Mouse (Mus musculus) midbrain, embryonic 13.5 days (tissue): ENCODE results near the gene Ubash3a. TPM values are rescaled to one million over a fixed set of nuclear protein-coding genes. Genes with fewer than 3 reads are reported as not detected.
"Not testable (repeated sequence)": the region's sequence is repeated elsewhere in the genome, so short reads cannot be mapped to it uniquely, and the experiment has no call there.

Source experiments
- ATAC-seq: fragments of 200-750 bp; cut with Nextera tagmentation; 2 replicates; pipeline ENCODE4 v1.8.0; 2017; ENCODE audit warnings: mild to moderate bottlenecking, moderate TSS enrichment, moderate library complexity
- H3K27ac ChIP-seq: fragments of 300-500 bp; sonication (generic); 2 replicates; pipeline ENCODE4 v1.5.1; 2015; ENCODE audit warnings: inconsistent platforms, mild to moderate bottlenecking, moderate library complexity
- H3K27me3 ChIP-seq: fragments of 300-500 bp; sonication (generic); 2 replicates; pipeline ENCODE4 v1.6.1; 2015; ENCODE audit warnings: mild to moderate bottlenecking, inconsistent platforms
- H3K36me3 ChIP-seq: fragments of 300-500 bp; sonication (generic); 2 replicates; pipeline ENCODE4 v1.6.1; 2015; ENCODE audit warnings: mild to moderate bottlenecking, inconsistent platforms
- H3K4me1 ChIP-seq: fragments of 300-500 bp; sonication (generic); replicated peaks from 2 replicates; pipeline ENCODE4 v1.6.1; 2015; ENCODE audit warnings: inconsistent platforms
- H3K4me2 ChIP-seq: fragments of 300-500 bp; sonication (generic); replicated peaks from 2 replicates; pipeline ENCODE4 v1.6.1; 2015; ENCODE audit warnings: moderate library complexity, mild to moderate bottlenecking, inconsistent platforms
- H3K4me3 ChIP-seq: fragments of 300-500 bp; sonication (generic); replicated peaks from 2 replicates; pipeline ENCODE4 v1.5.1; 2015; ENCODE audit warnings: mild to moderate bottlenecking, inconsistent platforms
- H3K9ac ChIP-seq: fragments of 300-500 bp; sonication (generic); replicated peaks from 2 replicates; pipeline ENCODE4 v1.6.1; 2015; ENCODE audit warnings: mild to moderate bottlenecking, inconsistent platforms
- H3K9me3 ChIP-seq: fragments of 300-500 bp; sonication (generic); 2 replicates; pipeline ENCODE4 v1.6.1; 2016; ENCODE audit warnings: mild to moderate bottlenecking, inconsistent platforms
- WGBS: fragments of 180-500 bp; shearing (Covaris S2); methylation state at CpG from one replicate; pipeline ENCODE4 v1.1.7; 2015; 5-methylcytosine and 5-hydroxymethylcytosine counted together
- polyA plus RNA-seq: library from polyadenylated mRNA; unstranded; fragments of >200 nt; fragmentation: Nextera tagmentation; extraction: Ambion mirVana; gene quantifications from 2 replicates; pipeline ENCODE4 v1.2.1, GENCODE M21; 2015

Ubash3a gene
- polyA plus RNA-seq, 1 experiment from 2014 or later: 0.12 TPM

DNA sequence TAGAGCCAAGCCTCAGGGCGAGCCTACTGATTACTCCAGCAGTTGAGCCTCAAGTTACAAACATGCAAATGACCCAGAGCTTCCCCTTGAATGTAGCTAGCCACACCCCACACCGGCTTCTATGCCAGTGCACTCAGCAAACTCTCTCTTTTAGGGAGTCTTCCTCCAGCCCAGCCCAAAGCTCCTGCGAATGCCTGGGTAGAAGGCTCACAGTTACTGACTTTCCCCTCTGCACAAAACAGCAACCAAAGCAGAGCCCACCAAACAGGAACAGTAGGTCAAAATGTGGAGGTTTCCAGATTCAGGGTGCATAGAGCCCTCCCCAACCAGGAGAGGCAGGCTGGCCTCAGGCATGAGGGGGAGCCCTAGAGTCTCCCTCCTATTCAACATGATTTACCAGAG, 57.5 kb downstream of the Ubash3a start:
- H3K27me3 ChIP-seq: no peaks in the 10 kb centered on the region
- H3K4me1 ChIP-seq: peaks cover 3% of the 10 kb centered on the region; the same call in 1 of the 2 replicates
- no peaks in the 10 kb centered on the region for H3K9me3 ChIP-seq
- no peaks in the 10 kb centered on the region for H3K36me3 ChIP-seq
- H3K4me2 ChIP-seq: no peak overlapping the region
- H3K4me3 ChIP-seq: no peak overlapping the region
- no peak for ATAC-seq
- no peak overlapping the region for H3K9ac ChIP-seq
- H3K27ac ChIP-seq: no peak overlapping the region
- WGBS: 21% methylated on average over 3 of the region's 3 CpGs

DNA sequence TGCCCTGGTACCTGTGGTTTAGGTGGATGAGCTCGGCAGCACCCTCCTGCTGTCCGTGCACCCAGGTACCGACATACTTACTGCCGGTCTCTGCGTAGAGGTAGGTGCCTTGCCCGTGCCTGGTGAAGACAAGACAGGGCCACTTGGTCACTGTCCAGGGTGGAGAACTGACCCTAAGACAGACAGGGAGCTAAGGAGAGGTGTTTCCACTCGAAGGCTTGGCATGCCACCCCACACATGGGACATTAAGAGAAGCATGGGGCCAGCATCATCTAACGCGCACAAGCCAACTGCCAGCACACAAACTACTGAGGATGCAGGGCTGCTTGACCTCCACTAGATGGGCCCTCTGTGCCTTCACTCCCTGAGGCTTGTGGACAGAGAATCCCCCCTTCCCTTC, 58.2 kb downstream of the Ubash3a start:
- no peaks in the 10 kb centered on the region for H3K36me3 ChIP-seq
- ATAC-seq: no peak
- WGBS: 92% methylated on average over 9 of the region's 9 CpGs

DNA sequence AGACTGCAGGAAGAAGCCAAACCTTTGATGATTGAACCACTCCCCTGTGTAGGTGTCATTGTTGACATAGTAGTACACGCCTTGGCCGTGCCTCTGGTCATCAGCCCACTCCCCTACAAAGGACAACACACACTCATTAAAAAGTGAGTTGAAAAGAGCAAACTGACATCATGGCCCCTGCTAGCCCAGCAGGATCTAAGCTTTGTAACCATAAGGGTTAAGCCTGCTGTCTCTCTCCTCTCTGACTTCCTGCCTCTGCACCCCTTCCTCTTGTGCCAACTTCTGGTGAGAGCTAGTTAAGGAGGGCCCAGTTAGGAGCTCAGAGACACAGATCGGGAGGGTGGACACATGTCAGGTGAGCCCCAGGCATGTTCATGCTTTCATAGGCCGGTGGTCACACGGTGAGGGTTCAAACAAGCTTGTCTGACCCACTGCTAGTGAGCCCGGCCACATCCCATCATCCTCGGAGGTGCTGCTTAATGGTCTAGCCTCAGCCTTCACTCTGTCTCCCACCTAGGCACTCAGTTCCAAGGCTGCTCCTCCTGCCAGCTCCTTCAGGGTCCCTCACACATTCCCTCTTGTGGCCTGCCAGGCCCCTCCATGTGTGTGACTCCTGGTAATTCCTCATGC, 58.8 kb downstream of the Ubash3a start:
- Histone ChIP-seq H3K9me3 (no peaks in the 10 kb centered on the region), H3K36me3 (no peaks in the 10 kb centered on the region), H3K27me3 (no peaks in the 10 kb centered on the region), H3K4me1 (peaks cover 3% of the 10 kb centered on the region; the same call in 1 of the 2 replicates), H3K9ac (no peak overlapping the region), H3K4me3 (no peak overlapping the region), H3K27ac (no peak overlapping the region), H3K4me2 (no peak overlapping the region)
- WGBS: 84% methylated on average over 7 of the region's 7 CpGs
- no peak for ATAC-seq

More for the DNA sequence above, 58.2 kb downstream of the Ubash3a start:
- no peak overlapping the region for H3K27ac ChIP-seq
- H3K4me3 ChIP-seq: no peak overlapping the region
- no peak overlapping the region for H3K4me2 ChIP-seq
- H3K9me3 ChIP-seq: no peaks in the 10 kb centered on the region
- H3K9ac ChIP-seq: no peak overlapping the region
- peaks cover 3% of the 10 kb centered on the region; the same call in 1 of the 2 replicates for H3K4me1 ChIP-seq
- H3K27me3 ChIP-seq: no peaks in the 10 kb centered on the region

DNA sequence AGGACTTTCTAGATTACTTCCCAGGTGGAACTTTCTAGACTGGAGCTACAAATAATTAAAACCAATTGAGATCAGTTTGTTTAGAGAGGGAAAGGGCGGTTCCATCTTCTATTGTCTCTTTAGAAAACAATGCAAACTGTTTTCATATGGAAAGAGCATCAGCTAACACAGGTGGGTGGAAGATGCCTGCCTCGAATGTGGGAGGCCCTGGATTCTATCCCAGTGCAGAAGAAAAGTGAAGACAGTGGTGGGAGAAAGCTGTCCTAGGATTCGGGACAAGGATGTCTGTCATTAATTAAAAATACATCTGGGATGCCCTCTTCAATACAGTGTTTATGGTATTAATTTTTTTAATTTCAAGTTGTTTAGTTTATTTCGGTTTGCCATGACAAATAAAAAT, 59.5 kb downstream of the Ubash3a start:
- no peak for ATAC-seq
- H3K27ac ChIP-seq: no peak overlapping the region
- no peaks in the 10 kb centered on the region for H3K36me3 ChIP-seq
- H3K9me3 ChIP-seq: no peaks in the 10 kb centered on the region
- H3K9ac ChIP-seq: no peak overlapping the region
- no peak overlapping the region for H3K4me3 ChIP-seq
- no peak overlapping the region for H3K4me2 ChIP-seq
- WGBS: 82% methylated on average over 4 of the region's 4 CpGs
- H3K4me1 ChIP-seq: peaks cover 3% of the 10 kb centered on the region; the same call in 1 of the 2 replicates
- no peaks in the 10 kb centered on the region for H3K27me3 ChIP-seq

DNA sequence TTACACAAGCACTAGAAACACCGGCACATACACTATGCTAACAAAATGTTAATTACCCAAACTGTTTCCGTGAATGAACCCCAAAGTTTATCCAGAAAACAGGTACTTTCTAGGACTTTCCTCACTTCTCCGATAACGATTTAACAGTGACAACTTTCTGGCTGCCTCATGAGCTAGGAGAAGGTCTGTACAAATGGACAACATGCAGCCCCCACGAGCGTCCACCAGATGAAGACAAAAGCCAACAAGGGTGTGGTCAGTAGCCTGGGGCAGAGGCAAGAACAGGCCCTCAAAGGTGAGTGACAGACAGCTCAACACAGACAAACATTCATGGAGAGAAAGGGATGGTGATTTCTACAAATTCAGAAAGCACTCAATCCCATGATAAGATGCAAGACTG, 59.9 kb downstream of the Ubash3a start:
- no peak overlapping the region for H3K4me2 ChIP-seq
- H3K4me3 ChIP-seq: no peak overlapping the region
- H3K9ac ChIP-seq: no peak overlapping the region
- no peaks in the 10 kb centered on the region for H3K27me3 ChIP-seq
- H3K27ac ChIP-seq: no peak overlapping the region
- H3K36me3 ChIP-seq: no peaks in the 10 kb centered on the region
- H3K4me1 ChIP-seq: peaks cover 3% of the 10 kb centered on the region; the same call in 1 of the 2 replicates
- WGBS: 89% methylated on average over 6 of the region's 6 CpGs
- no peak for ATAC-seq
- no peaks in the 10 kb centered on the region for H3K9me3 ChIP-seq

DNA sequence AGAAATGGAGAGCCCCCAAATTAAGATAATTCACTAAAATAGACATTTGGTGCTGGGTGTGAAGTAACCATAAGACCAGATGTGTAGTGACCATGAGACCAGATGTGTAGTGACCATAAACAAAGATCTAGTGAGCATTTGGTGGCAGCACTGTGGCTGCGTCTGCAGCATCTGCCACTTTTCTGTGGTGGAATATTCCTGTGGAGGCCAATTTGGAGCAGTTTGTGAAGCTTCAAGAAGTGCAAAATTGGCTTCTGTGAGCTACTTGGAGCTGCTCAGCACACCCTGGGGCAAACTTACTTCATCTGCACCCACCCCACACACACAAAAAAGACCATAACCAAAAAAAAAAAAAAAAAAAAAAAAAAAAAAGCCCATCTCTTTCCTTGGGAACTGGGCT, 60.3 kb downstream of the Ubash3a start:
- H3K27me3 ChIP-seq: no peaks in the 10 kb centered on the region
- no peak for ATAC-seq
- H3K9ac ChIP-seq: no peak overlapping the region
- H3K9me3 ChIP-seq: no peaks in the 10 kb centered on the region
- no peak overlapping the region for H3K4me3 ChIP-seq
- WGBS: 89% methylated on average over 1 of the region's 1 CpGs
- H3K4me1 ChIP-seq: peaks cover 3% of the 10 kb centered on the region; the same call in 1 of the 2 replicates
- no peak overlapping the region for H3K4me2 ChIP-seq
- no peaks in the 10 kb centered on the region for H3K36me3 ChIP-seq
- no peak overlapping the region for H3K27ac ChIP-seq

DNA sequence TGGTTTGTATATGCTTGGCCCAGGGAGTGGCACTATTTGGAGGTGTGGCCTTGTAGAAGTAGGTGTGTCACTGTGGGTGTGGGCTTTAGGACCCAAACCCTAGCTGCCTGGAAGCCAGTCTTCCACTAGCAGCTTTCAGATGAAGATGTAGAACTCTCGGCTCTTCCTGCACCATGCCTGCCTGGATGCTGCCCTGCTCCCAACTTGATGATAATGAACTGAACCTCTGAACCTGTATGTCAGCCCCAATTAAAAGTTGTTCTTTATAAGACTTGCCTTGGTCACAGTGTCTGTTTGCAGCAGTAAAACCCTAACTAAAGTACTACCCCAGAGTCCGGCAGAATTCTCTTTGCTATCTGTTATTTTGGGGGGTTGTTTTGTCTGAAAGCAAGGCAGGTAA, 62.1 kb downstream of the Ubash3a start:
- Histone ChIP-seq H3K9ac (no peak overlapping the region), H3K9me3 (no peaks in the 10 kb centered on the region), H3K27me3 (no peaks in the 10 kb centered on the region), H3K36me3 (no peaks in the 10 kb centered on the region), H3K27ac (no peak overlapping the region), H3K4me1 (peaks cover 3% of the 10 kb centered on the region; the same call in 1 of the 2 replicates), H3K4me3 (no peak overlapping the region), H3K4me2 (no peak overlapping the region)
- no peak for ATAC-seq
- 92% methylated on average over 2 of the region's 2 CpGs for WGBS

DNA sequence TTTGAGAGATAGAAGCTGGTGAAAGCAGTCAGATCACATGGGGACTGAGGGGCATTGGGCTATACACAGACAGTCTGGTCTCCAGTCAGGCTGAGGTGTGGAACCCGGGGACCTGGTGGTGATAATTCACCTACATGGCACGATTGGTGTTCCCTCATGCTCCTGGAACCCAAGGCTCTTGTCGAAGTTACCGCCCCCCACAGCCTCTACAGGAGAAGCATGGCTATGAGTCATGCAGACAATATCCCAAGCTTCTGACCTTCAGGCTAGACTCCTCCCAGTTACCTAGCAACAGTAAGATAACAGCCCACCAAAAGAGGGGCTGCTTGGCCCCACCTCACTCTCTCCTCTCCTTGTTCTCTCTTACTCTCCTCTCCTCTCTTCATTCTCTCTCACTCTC, 62.6 kb downstream of the Ubash3a start:
- H3K4me2 ChIP-seq: no peak overlapping the region
- 90% methylated on average over 4 of the region's 4 CpGs for WGBS
- H3K4me1 ChIP-seq: peaks cover under 1% of the 10 kb centered on the region; the same call in 1 of the 2 replicates
- no peak overlapping the region for H3K4me3 ChIP-seq
- no peaks in the 10 kb centered on the region for H3K9me3 ChIP-seq
- no peak overlapping the region for H3K27ac ChIP-seq
- no peaks in the 10 kb centered on the region for H3K36me3 ChIP-seq
- H3K9ac ChIP-seq: no peak overlapping the region
- ATAC-seq: no peak
- no peaks in the 10 kb centered on the region for H3K27me3 ChIP-seq

DNA sequence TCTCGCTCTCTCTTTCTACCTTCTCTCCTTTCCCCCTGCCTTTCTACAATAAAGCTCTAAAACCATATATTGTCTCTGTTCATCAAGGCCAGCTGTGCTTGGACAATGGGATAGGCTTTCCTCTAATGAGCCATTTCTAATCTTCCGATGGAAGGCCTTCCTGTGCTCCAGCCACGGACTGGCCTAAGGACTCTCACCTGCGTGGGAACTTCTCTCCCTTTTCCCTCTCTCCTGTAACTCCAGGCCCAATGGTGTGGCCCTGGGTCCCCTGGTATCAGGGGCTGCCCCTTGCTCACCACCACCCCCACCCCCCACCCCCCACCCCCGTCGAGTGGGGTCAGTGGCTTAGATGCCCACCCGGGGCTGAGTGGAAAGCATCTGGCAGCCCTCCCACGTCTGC, 63.1 kb downstream of the Ubash3a start:
- H3K9ac ChIP-seq, H3K27me3 ChIP-seq, H3K4me3 ChIP-seq, ATAC-seq, H3K27ac ChIP-seq, H3K9me3 ChIP-seq, H3K4me2 ChIP-seq, H3K4me1 ChIP-seq, H3K36me3 ChIP-seq: not testable (repeated sequence)
- 77% methylated on average over 8 of the region's 8 CpGs for WGBS

DNA sequence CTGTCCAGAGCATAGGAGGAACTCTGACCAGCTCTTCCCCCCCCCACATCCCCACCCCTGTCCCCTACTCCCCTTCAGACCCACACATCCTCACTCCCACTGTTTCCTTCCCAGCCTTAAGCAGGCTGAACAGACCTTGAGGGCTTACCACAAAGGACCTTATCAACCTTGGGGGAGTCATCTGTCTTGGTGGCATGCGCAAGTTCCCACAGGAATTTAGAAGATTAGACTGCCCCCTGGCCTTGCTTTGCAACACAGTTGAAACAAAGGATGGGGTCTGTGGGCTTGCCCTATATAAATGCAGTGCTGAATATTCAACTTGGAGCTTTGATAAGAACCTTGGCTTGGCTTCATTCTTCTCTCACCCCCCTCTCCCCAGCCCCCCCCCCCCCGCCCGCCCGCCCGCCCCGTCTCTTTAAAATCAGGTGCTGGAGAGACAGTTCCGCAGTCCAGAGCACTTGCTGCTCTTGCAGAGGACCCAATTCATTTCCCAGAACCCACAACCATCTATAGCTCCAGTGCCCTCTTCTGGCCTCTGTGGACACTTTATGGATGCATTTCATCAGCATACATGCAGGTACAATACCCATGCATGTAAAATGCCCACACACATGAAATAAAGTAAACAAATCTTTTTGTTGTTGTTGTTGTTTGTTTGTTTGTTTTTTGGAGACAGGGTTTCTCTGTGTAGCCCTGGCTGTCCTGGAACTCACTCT, 63.6 kb downstream of the Ubash3a start:
- Histone ChIP-seq H3K4me3 (no peak overlapping the region), H3K9me3 (no peaks in the 10 kb centered on the region), H3K27ac (no peak overlapping the region), H3K4me1 (0 out of 2 replicates have a peak, but pooled peaks cover under 1% of the 10 kb centered on the region), H3K9ac (no peak overlapping the region), H3K27me3 (peaks cover 2% of the 10 kb centered on the region), H3K36me3 (no peaks in the 10 kb centered on the region), H3K4me2 (no peak overlapping the region)
- 59% methylated on average over 7 of the region's 7 CpGs for WGBS
- no peak for ATAC-seq

DNA sequence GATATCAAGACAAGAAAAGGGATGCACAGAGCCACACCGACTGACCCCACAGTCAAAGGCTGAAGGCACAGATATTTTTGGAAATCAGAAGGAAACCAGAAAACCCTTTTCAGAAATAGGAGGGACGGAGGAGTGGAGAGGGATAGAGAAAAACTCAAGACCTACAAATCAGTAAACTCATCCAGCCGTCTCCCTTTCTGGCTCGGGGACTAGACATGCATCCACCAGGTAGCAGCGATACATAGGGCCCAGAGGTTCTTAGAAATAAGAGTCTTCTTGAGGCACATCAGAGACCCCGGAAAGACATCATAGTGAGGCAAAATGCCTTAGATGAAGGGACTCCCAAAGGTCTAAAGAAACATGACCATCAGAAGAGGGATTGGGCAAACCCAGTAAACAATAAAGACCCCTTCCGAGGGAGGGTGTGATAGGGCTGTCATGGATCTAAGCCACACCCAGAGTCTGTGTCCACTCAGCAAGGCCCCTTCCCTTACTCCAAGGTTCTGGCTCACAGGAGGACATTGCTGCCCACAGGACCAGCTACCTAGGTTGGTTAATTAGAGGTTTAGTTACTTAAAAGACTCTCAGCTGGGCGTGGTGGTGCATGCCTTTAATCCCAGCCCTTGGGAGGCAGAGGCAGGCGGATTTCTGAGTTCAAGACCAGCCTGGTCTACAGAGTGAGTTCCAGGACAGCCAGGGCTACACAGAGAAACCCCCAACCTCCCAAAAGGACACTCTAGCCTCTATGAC, 64.9 kb downstream of the Ubash3a start:
- Histone ChIP-seq H3K4me1 (0 out of 2 replicates have a peak, but pooled peaks cover 11% of the 10 kb centered on the region), H3K36me3 (no peaks in the 10 kb centered on the region), H3K27ac (no peak overlapping the region), H3K27me3 (peaks cover 5% of the 10 kb centered on the region), H3K4me2 (no peak overlapping the region), H3K9ac (no peak overlapping the region), H3K4me3 (no peak overlapping the region), H3K9me3 (no peaks in the 10 kb centered on the region)
- WGBS: 91% methylated on average over 9 of the region's 9 CpGs
- no peak for ATAC-seq

DNA sequence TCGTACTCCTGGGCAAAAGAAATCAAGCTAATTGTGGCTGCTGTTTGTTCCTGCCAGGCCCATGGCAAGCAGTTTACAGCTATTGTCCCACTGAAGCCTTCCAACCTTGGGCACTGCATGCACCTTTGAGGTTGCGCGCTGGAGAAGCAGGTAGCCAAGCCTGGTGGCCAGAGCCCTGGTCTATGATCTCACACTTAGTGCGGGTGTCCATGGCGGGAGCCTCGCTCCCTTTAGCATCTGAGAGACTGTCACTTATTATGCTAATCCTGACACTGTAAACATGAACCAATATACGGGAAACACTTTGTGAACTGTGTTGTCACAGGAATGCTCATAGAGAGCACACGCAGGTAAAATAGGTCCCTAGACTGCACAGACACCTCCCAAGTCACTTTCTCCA, 66.0 kb downstream of the Ubash3a start:
- WGBS: 88% methylated on average over 8 of the region's 8 CpGs
- ATAC-seq: no peak

More for the DNA sequence above, 66.0 kb downstream of the Ubash3a start:
- Histone ChIP-seq H3K9ac (no peak overlapping the region), H3K4me3 (no peak overlapping the region), H3K27ac (no peak overlapping the region), H3K36me3 (no peaks in the 10 kb centered on the region), H3K9me3 (no peaks in the 10 kb centered on the region), H3K27me3 (peaks cover 5% of the 10 kb centered on the region), H3K4me2 (no peak overlapping the region), H3K4me1 (peaks cover 11% of the 10 kb centered on the region; the same call in 1 of the 2 replicates)
